Mouse (Mus musculus) liver, embryonic 15.5 days (tissue): ENCODE results near the gene Col4a3bp. TPM values are rescaled to one million over a fixed set of nuclear protein-coding genes. Genes with fewer than 3 reads are reported as not detected.

Source experiments
- ATAC-seq: fragments of 200-750 bp; cut with Nextera tagmentation; 2 replicates; pipeline ENCODE4 v1.8.0; 2017; ENCODE audit warnings: moderate number of reproducible peaks, mild to moderate bottlenecking, moderate library complexity; ENCODE audit not compliant: insufficient read depth
- H3K27ac ChIP-seq: fragments of 300-500 bp; sonication (generic); replicated peaks from 2 replicates; pipeline ENCODE4 v1.5.1; 2015; ENCODE audit warnings: mild to moderate bottlenecking, inconsistent platforms
- H3K27me3 ChIP-seq: fragments of 300-500 bp; sonication (generic); 2 replicates; pipeline ENCODE4 v1.6.1; 2015; ENCODE audit warnings: mild to moderate bottlenecking, inconsistent platforms
- H3K36me3 ChIP-seq: fragments of 300-500 bp; sonication (generic); replicated peaks from 2 replicates; pipeline ENCODE4 v1.6.1; 2015; ENCODE audit warnings: moderate library complexity, mild to moderate bottlenecking, inconsistent platforms
- H3K4me1 ChIP-seq: fragments of 300-500 bp; sonication (generic); replicated peaks from 2 replicates; pipeline ENCODE4 v1.6.1; 2015; ENCODE audit warnings: inconsistent platforms
- H3K4me2 ChIP-seq: fragments of 300-500 bp; sonication (generic); 2 replicates; pipeline ENCODE4 v1.6.1; 2015; ENCODE audit warnings: moderate library complexity, mild to moderate bottlenecking, inconsistent platforms
- H3K4me3 ChIP-seq: fragments of 300-500 bp; sonication (generic); replicated peaks from 2 replicates; pipeline ENCODE4 v1.5.1; 2015; ENCODE audit warnings: mild to moderate bottlenecking, inconsistent platforms
- H3K9ac ChIP-seq: fragments of 300-500 bp; sonication (generic); 2 replicates; pipeline ENCODE4 v1.6.1; 2015; ENCODE audit warnings: moderate library complexity, mild to moderate bottlenecking, inconsistent platforms
- H3K9me3 ChIP-seq: fragments of 300-500 bp; sonication (generic); replicated peaks from 2 replicates; pipeline ENCODE4 v1.6.1; 2016; ENCODE audit warnings: inconsistent platforms
- WGBS: fragments of 180-500 bp; shearing (Covaris S2); methylation state at CpG from one replicate; pipeline ENCODE4 v1.1.7; 2015; ENCODE audit warnings: mixed read lengths; ENCODE audit not compliant: insufficient replicate concordance; 5-methylcytosine and 5-hydroxymethylcytosine counted together
- polyA plus RNA-seq: library from polyadenylated mRNA; unstranded; fragments of >200 nt; fragmentation: Nextera tagmentation; extraction: Ambion mirVana; gene quantifications from 2 replicates; pipeline ENCODE4 v1.2.1, GENCODE M21; 2015

The Col4a3bp gene
- polyA plus RNA-seq, 1 experiment from 2014 or later: 5.5 TPM

DNA sequence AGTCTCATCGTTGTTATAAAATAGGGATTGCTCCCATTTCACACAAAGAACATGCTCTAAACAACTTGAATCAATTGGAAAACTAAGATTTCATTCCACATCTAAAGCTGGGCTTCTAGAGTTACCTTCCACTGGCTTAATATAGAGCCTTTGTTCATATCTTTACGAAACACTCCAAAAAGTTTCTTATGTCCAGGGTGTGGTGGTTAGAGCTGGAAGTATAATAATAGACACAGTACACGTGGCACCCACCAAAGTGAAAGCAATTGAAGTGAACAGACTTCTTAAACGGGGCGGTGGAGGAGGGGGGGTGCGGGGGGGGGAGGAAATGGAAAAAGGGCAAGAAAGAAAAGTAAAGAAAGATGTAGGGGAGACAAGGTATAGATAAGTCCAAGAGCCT, 129.9 kb downstream of the Col4a3bp start:
- peaks cover 45% of the 10 kb centered on the region for H3K4me1 ChIP-seq
- 22% methylated on average over 6 of the region's 6 CpGs for WGBS
- no peaks in the 10 kb centered on the region for H3K9me3 ChIP-seq
- no peak overlapping the region for H3K9ac ChIP-seq
- H3K27me3 ChIP-seq: no peaks in the 10 kb centered on the region
- H3K4me2 ChIP-seq: peak overlapping the region; percentile 15
- no peaks in the 10 kb centered on the region for H3K36me3 ChIP-seq
- no peak for ATAC-seq
- no peak overlapping the region for H3K4me3 ChIP-seq
- H3K27ac ChIP-seq: 0 out of 2 replicates have a peak overlapping the region, but pooled peaks have one; percentile 80

DNA sequence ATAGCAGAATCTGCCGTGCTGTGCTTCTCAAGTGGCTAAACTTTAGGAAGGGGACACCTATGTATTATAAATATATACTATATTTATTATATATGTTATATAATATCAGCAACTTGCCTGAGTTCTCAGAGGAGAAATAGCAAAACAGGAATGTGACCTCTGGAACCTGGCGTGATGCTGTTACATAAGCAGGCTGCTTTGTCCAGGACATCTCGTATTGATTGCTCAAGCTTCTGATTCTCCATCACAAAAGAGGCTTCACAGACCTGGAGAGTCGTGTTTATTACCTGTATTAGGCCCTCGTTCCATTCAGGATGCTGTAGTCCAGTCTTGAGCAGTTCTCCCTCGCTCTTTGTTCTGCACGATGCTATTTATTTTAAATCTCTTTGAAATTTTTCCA, 131.4 kb downstream of the Col4a3bp start:
- Histone ChIP-seq H3K4me3 (no peak overlapping the region), H3K4me2 (no peak overlapping the region), H3K27ac (peak overlapping the region; percentile 39; the same call in 1 of the 2 replicates), H3K27me3 (no peaks in the 10 kb centered on the region), H3K9me3 (no peaks in the 10 kb centered on the region), H3K36me3 (no peaks in the 10 kb centered on the region), H3K9ac (no peak overlapping the region), H3K4me1 (peaks cover 34% of the 10 kb centered on the region)
- WGBS: 71% methylated on average over 7 of the region's 7 CpGs
- no peak for ATAC-seq

DNA sequence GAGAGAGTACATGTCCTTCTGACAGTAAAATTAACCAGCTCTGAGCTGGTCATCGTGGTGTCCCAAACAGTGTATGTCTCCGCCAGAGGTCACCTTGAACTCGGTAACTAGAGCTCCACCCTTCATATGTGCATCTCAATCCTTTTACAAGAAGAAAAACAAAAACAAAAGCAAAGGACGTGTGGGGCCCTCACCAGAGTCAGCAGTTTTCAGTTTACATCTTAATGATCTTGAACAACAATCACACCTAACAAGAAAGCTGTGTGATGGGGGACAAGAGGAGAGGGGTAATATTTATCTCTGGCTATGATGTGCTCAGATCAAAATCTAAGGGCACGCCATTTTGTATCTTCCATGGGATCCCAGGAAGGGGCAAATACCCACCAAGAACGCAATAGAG, 133.3 kb downstream of the Col4a3bp start:
- Histone ChIP-seq H3K9me3 (no peaks in the 10 kb centered on the region), H3K27me3 (no peaks in the 10 kb centered on the region), H3K36me3 (no peaks in the 10 kb centered on the region), H3K4me3 (no peak overlapping the region), H3K4me2 (no peak overlapping the region), H3K9ac (no peak overlapping the region), H3K4me1 (peaks cover 22% of the 10 kb centered on the region), H3K27ac (no peak overlapping the region)
- no peak for ATAC-seq
- 62% methylated on average over 6 of the region's 6 CpGs for WGBS

DNA sequence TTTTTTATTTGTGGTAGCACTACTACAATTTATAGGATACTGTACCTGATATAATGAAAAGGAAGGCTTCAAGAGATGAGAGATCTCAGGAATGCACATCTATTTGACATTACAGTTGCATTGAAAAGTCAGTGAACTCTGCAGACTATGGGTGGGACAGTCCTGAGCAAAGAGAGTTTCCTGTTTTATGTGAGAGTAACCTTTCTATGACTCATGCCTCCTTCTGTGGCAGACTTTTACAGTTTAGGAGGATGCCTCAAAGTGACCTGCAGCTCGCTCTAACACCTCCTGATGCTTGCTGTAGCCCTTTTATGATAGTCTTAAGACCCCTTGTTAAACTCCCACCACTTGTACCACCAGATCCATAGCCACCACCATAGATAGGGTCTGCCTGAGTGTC, 134.7 kb downstream of the Col4a3bp start:
- Histone ChIP-seq H3K9ac (no peak overlapping the region), H3K27ac (no peak overlapping the region), H3K4me1 (peaks cover 13% of the 10 kb centered on the region), H3K36me3 (no peaks in the 10 kb centered on the region), H3K27me3 (no peaks in the 10 kb centered on the region), H3K4me2 (no peak overlapping the region), H3K9me3 (no peaks in the 10 kb centered on the region), H3K4me3 (no peak overlapping the region)
- no peak for ATAC-seq
- whole genome bisulfite sequencing: 44% methylated on average over 1 of the region's 1 CpGs

DNA sequence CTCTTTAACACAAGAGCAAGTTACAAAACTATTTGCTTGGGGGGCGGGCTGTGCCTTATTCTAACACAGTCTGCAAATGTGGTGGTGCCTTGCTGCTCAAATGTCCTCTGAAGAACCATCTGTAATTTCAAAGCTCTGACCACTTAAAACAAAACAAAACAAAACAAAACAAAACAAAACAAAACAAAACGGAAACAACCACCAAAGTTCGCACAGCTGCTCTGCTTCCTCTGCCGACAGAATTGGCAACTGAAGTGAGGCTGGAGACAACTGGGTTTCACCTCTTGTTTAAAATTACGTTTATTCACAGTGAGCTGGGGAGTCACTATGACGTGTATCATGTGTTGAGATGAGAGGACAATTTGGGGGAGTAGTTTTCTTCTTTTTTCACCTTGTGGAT, 136.2 kb downstream of the Col4a3bp start:
- Histone ChIP-seq H3K9me3 (no peaks in the 10 kb centered on the region), H3K4me1 (0 out of 2 replicates have a peak, but pooled peaks cover under 1% of the 10 kb centered on the region), H3K4me2 (no peak overlapping the region), H3K9ac (no peak overlapping the region), H3K27ac (no peak overlapping the region), H3K4me3 (no peak overlapping the region), H3K27me3 (no peaks in the 10 kb centered on the region), H3K36me3 (no peaks in the 10 kb centered on the region)
- ATAC-seq: no peak
- 66% methylated on average over 6 of the region's 6 CpGs for WGBS

DNA sequence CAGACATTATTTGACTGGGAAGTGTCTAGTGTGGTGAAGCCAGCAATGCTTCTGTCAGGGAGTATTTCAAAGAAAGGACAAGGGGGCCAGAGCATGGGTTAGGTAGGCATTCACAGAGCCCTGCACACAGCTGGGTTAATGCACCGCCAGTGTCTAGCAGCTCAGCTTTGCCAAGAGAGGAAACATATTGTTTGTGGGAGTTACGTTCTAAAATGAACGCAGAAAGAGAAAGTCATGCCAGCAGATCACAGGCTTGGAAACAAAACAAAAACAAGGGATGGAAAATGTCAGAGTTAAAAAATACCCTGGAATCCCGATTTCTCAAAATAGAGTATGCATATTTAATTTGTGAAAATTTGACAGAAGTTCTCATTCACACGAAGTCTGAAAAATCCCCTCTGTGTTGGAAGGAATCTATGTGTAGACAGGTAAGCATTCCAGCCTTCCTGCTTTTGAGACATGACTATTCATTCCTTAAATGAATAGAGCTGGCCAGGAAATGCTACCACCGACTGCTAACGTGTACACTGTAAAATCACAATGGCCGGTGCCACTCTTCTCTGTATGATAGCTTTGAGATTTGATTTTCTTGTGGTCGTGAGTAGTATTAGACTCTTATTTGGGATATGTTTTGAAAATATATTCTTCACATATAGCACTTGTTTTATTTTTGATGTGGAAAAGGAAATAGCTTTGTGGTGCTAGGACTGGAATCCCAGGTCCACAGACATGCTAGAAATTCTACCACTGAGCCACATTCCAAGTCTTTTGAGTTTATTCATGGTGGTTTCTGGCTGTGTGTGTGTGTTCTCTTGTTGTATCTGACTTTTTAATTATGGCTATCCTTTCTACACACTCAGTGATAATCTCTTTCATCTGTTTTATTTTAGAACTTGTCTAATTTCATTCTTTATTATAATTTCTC, 138.0 kb downstream of the Col4a3bp start:
- H3K27ac ChIP-seq: no peak overlapping the region
- WGBS: 69% methylated on average over 9 of the region's 9 CpGs
- H3K9me3 ChIP-seq: no peaks in the 10 kb centered on the region
- no peaks in the 10 kb centered on the region for H3K36me3 ChIP-seq
- H3K4me1 ChIP-seq: no peaks in the 10 kb centered on the region
- H3K4me2 ChIP-seq: no peak overlapping the region
- no peak for ATAC-seq
- no peaks in the 10 kb centered on the region for H3K27me3 ChIP-seq
- H3K4me3 ChIP-seq: no peak overlapping the region
- H3K9ac ChIP-seq: no peak overlapping the region

DNA sequence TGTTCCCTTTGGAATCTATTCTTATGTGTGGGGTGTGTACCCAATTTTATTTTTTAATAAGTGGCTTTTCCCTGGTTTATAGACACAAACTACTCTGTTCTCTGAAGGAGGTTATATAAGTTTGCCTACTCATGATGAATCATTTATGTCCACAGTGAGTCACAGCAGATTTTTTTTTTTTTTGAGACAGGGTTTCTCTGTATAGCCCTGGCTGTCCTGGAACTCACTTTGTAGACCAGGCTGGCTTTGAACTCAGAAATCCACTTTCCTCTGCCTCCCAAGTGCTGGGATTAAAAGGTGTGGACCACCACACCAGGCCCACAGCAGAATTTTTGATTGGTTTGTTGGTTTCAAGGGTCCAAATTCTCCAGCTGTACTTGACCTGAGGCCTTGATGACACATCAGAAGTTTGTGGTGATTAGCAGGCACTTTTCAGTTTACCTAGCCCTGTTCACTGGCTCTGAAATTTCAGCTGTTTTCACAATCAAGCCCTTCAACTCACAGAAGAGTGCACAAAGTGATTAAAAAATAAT, 138.7 kb downstream of the Col4a3bp start:
- ATAC-seq: no peak

DNA sequence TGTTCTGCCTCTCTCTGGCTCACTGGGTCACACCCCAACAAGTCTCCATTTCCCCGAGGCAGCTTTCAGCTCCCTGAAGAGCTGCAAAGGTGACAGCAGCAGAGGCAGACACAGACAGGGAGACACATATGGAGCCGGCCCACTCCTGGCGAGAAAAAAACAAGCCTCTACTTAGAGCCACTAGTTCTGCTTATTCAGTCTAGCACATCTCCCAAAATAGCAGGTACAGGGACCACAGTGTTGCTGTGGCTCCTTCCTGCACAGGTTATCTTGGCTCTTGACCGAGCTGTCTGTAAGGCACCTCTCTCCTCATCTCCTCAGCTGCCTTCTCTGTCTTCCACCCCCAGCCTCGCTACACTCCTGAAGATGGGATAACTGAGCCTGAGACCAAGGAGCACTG, 142.4 kb downstream of the Col4a3bp start:
- Histone ChIP-seq H3K4me2 (no peak overlapping the region), H3K27me3 (no peaks in the 10 kb centered on the region), H3K9ac (no peak overlapping the region), H3K4me1 (no peaks in the 10 kb centered on the region), H3K27ac (no peak overlapping the region), H3K9me3 (no peaks in the 10 kb centered on the region), H3K36me3 (no peaks in the 10 kb centered on the region), H3K4me3 (no peak overlapping the region)
- WGBS: 63% methylated on average over 5 of the region's 5 CpGs
- ATAC-seq: no peak

More for the DNA sequence above, 138.7 kb downstream of the Col4a3bp start:
- H3K4me1 ChIP-seq: no peaks in the 10 kb centered on the region
- H3K4me2 ChIP-seq: no peak overlapping the region
- no peak overlapping the region for H3K9ac ChIP-seq
- H3K9me3 ChIP-seq: no peaks in the 10 kb centered on the region
- no peak overlapping the region for H3K4me3 ChIP-seq
- no peaks in the 10 kb centered on the region for H3K27me3 ChIP-seq
- H3K36me3 ChIP-seq: no peaks in the 10 kb centered on the region
- no peak overlapping the region for H3K27ac ChIP-seq

DNA sequence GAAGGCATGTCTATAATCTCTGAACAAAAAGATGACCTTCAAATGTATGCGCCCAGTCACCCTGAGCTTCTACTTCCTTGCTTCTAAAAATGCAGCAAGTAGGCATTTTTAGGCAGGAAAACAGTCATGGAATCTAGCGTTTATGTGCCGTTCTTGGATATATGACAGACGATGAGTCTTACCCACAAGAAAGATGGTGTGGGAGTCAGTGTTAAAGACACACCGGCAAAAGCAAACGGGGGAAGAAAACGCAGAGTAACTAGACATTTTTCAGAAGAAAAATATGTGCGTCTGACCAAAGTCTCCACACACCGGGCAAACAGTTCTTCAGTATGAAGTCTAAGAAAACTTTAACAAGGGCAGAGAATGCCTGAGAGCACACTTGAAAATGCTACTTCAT, 144.8 kb downstream of the Col4a3bp start:
- no peak overlapping the region for H3K9ac ChIP-seq
- H3K4me2 ChIP-seq: no peak overlapping the region
- H3K4me1 ChIP-seq: no peaks in the 10 kb centered on the region
- WGBS: 74% methylated on average over 9 of the region's 9 CpGs
- no peak overlapping the region for H3K4me3 ChIP-seq
- no peak for ATAC-seq
- no peak overlapping the region for H3K27ac ChIP-seq
- H3K9me3 ChIP-seq: no peaks in the 10 kb centered on the region
- no peaks in the 10 kb centered on the region for H3K27me3 ChIP-seq
- H3K36me3 ChIP-seq: no peaks in the 10 kb centered on the region
